Comparison of ENCODE assay signal across 33 mouse cellular contexts in the genomic region with DNA sequence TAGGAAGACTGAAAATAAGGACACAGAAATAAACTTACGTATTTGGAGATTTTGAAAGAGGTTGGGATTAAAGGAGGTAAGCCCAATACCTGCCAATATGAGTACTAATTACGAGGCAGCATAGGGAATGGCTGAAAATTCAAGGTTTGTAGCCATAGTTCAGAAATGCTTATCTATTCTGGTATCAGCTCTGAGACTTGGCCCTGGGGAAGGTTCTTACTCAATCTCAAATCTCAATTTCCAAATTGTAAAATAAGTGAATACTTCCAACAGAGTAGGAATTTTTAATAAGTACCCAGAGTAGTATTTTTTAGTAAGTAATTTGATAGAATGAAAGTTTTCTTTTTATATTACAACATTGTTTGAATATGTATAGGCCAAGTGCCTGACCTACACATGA. TPM values are rescaled to one million over a fixed set of nuclear protein-coding genes. Genes with fewer than 3 reads are reported as not detected.
"Had no signal": no experiment of that assay in that cellular context is flagged by ENCODE, and none has a peak within 500 bp of the region (broad histone marks: within the 10 kb centered on the region; RNA-seq: fewer than 3 reads in every experiment).

No protein-coding gene starts in this region.

- DNase-seq: left cerebral cortex, postnatal 4 days; liver, embryonic 13.5 days; liver, postnatal 0 days; lung, adult 18-20 months; lung, adult 2 months; lung, embryonic 14.5 days; lung, postnatal 10 days; lung, postnatal 14 days; lung, postnatal 36 days; lung, postnatal 4 days; midbrain, embryonic 14.5 days had no signal

- ATAC-seq: liver, embryonic 12.5 days; liver, postnatal 0 days; lung, postnatal 0 days; midbrain, embryonic 13.5 days; midbrain, embryonic 15.5 days; midbrain, embryonic 16.5 days had no signal

- H3K9ac ChIP-seq: limb, embryonic 12.5 days; limb, embryonic 13.5 days; limb, embryonic 15.5 days; liver, embryonic 12.5 days; liver, embryonic 13.5 days; liver, embryonic 14.5 days; liver, embryonic 15.5 days; liver, postnatal 0 days; lung, embryonic 14.5 days; lung, embryonic 15.5 days; midbrain, embryonic 12.5 days; midbrain, embryonic 13.5 days; midbrain, embryonic 15.5 days; neural tube, embryonic 12.5 days had no signal

- H3K27me3 ChIP-seq: limb, embryonic 12.5 days; limb, embryonic 15.5 days; liver, embryonic 12.5 days; liver, embryonic 13.5 days; liver, embryonic 15.5 days; lung, embryonic 15.5 days; megakaryocyte, embryonic 14.5 days; midbrain, embryonic 12.5 days; midbrain, embryonic 13.5 days; midbrain, embryonic 15.5 days; neural tube, embryonic 12.5 days had no signal

- H3K27ac ChIP-seq: left cerebral cortex, adult 2 months; limb, embryonic 10.5 days; limb, embryonic 12.5 days; limb, embryonic 13.5 days; limb, embryonic 15.5 days; liver, embryonic 12.5 days; liver, embryonic 13.5 days; liver, embryonic 14.5 days; liver, embryonic 15.5 days; lung, embryonic 15.5 days; macrophage; midbrain, embryonic 10.5 days; midbrain, embryonic 12.5 days; midbrain, embryonic 13.5 days; midbrain, embryonic 15.5 days; neural tube, embryonic 12.5 days had no signal

- H3K9me3 ChIP-seq: limb, embryonic 10.5 days; limb, embryonic 12.5 days; limb, embryonic 13.5 days; limb, embryonic 15.5 days; liver, embryonic 12.5 days; liver, embryonic 13.5 days; liver, embryonic 15.5 days; lung, embryonic 15.5 days; midbrain, embryonic 10.5 days; midbrain, embryonic 12.5 days; midbrain, embryonic 13.5 days; midbrain, embryonic 15.5 days; neural tube, embryonic 12.5 days had no signal

- H3K4me1 ChIP-seq: limb, embryonic 10.5 days; limb, embryonic 15.5 days; liver, embryonic 12.5 days; liver, embryonic 13.5 days; liver, embryonic 15.5 days; lung, embryonic 15.5 days; megakaryocyte, embryonic 14.5 days; midbrain, embryonic 10.5 days; midbrain, embryonic 12.5 days; midbrain, embryonic 13.5 days; midbrain, embryonic 15.5 days; neural tube, embryonic 12.5 days had no signal

- H3K4me2 ChIP-seq: limb, embryonic 12.5 days; limb, embryonic 13.5 days; limb, embryonic 15.5 days; liver, embryonic 11.5 days; liver, embryonic 12.5 days; liver, embryonic 13.5 days; liver, embryonic 15.5 days; lung, embryonic 14.5 days; lung, embryonic 15.5 days; midbrain, embryonic 12.5 days; midbrain, embryonic 13.5 days; midbrain, embryonic 15.5 days; neural tube, embryonic 12.5 days had no signal

- H3K36me3 ChIP-seq: limb, embryonic 10.5 days; limb, embryonic 12.5 days; limb, embryonic 13.5 days; limb, embryonic 15.5 days; liver, embryonic 12.5 days; liver, embryonic 13.5 days; liver, embryonic 15.5 days; lung, embryonic 15.5 days; midbrain, embryonic 10.5 days; midbrain, embryonic 12.5 days; midbrain, embryonic 13.5 days; midbrain, embryonic 15.5 days; neural tube, embryonic 12.5 days had no signal

- H3K4me3 ChIP-seq: left cerebral cortex, adult 2 months; limb, embryonic 10.5 days; limb, embryonic 12.5 days; limb, embryonic 13.5 days; limb, embryonic 15.5 days; liver, embryonic 12.5 days; liver, embryonic 13.5 days; liver, embryonic 15.5 days; lung, embryonic 15.5 days; megakaryocyte, embryonic 14.5 days; midbrain, embryonic 10.5 days; midbrain, embryonic 12.5 days; midbrain, embryonic 13.5 days; midbrain, embryonic 15.5 days; myocyte; neural tube, embryonic 12.5 days had no signal

RNA-seq across cellular contexts. Expression of a gene that starts 41.7 kb away (rescaled TPM):
- total RNA-seq: megakaryocyte, adult 5-6 weeks; megakaryocyte-erythroid progenitor cell, adult 5-6 weeks had no signal
